Mouse (Mus musculus) left cerebral cortex, adult 6 months (tissue): ENCODE data around the gene Gm20792. TPM values are rescaled to one million over a fixed set of nuclear protein-coding genes. Genes with fewer than 3 reads are reported as not detected.

Source experiments
- long read RNA-seq, 2 experiments: library from polyadenylated mRNA; unstranded; transcript quantifications; one replicate each; pipeline ENCODE4 v2.0.0; 2019 to 2020
- polyA plus RNA-seq: library from polyadenylated mRNA; unstranded; fragments of <200 nt; fragmentation: Nextera tagmentation; gene quantifications from 2 replicates; pipeline ENCODE4 v1.2.3, GENCODE M21; 2021

Gene Gm20792
- not detected in 2 replicates for polyA plus RNA-seq
- long read RNA-seq, experiment 1: 0 reads
- long read RNA-seq, experiment 2: 0 reads

DNA sequence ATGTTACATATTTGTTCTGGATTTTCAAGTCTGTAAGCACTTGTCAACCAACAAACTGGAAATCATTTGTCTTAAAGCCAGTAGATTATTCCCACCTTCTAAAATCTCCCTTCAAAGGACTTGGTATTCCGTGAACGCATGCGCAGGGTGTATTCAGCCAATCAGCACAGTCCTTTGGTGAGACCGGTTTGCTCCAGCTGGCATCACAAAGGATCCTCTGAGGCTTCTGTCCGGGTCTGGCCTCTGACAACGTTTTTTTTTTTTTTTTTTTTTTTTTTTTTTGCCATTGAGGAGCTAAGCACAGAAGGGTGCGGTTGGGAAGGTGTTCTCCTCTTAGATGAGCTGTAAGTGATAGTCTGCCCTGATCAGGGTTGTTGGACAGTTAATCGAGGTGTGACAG, at the start of gene Gm20792:
Gene Gm20792 (plus strand): TSS at position 301 of the 400 bp plus-strand sequence.

